Mouse (Mus musculus): ENCODE measurements around the gene Serpinb1a.

DNA sequence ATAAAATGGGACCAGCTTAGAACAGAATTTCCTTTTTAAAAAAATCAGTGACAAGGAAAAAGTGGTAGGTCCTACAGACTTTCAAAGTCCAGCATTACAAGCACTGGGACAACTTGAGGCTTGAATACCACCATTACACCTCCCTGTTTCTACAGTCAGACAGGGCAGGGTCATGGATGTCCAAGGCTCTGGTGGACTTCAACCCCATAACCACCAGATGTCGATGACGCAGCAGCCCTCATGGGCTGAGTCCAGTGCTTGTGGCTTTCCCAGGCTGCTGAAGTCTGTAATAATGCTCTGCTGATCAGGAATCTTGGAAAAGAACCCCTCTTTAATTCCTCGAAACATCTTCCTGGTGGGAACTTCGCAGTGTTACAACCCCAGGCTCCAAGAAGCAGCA is 1.6 kb upstream of the Serpinb1a start:
- TF ChIP-seq CTCF (IDR thresholded peaks at IDR 0.05; ENCODE audit: control insufficient read depth, insufficient read depth, insufficient replicate concordance, low read depth, low read length) (no peak), POLR2A (IDR thresholded peaks at IDR 0.05; ENCODE audit: control insufficient read depth, low read depth, low read length) (no peak)
